Mouse (Mus musculus): ENCODE results near the gene Olfr661. TPM values are rescaled to one million over a fixed set of nuclear protein-coding genes. Genes with fewer than 3 reads are reported as not detected.

Gene Olfr661
- not detected in 2 replicates for polyA plus RNA-seq (2014; fragmentation: Nextera tagmentation; extraction: Ambion mirVana)

DNA sequence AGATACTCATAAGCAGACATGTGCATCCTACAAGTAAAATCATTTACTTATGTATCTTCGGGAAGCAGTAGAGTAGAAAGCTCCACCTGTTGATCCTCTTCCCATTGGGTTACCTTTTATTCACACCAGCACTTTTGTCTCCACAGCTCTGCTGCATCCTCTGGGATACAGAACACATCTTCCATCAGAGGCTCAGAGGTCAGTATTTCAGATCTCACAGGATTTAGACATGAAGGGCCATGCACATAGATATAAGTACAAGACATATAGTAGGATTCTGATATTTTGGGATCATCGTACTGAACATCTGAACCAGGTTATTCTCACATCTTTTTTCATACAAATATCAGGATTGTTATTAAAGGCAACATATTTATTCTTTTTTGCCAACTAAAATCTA lies at the start of gene Olfr661:
Olfr661 (plus strand) TSS at position 301 of the 400 bp plus-strand sequence.
- H3K27me3 ChIP-seq (replicated peaks; ENCODE audit: control insufficient read depth, insufficient read depth, low read length) = no peaks in the 10 kb centered on the region
- ATAC-seq (replicated peaks; ENCODE audit: low FRiP score, low TSS enrichment, low read depth) (no peak), DNase-seq (ENCODE audit: low spot score) (no peak)
- H3K4me1 ChIP-seq (replicated peaks; ENCODE audit: control insufficient read depth, insufficient read depth, low read length) = no peaks in the 10 kb centered on the region
- H3K9ac ChIP-seq (ENCODE audit: low read length) = no peak within 1 kb of the TSS
- H3K9me3 ChIP-seq (ENCODE audit: control insufficient read depth, low read length) = no peaks in the 10 kb centered on the region
- no peak within 1 kb of the TSS for H3K4me3 ChIP-seq (ENCODE audit: low read depth, low read length)
- no peak within 1 kb of the TSS for H3K4me2 ChIP-seq (ENCODE audit: low read length)
- H3K36me3 ChIP-seq (ENCODE audit: control insufficient read depth, insufficient read depth, low read length) = no peaks in the 10 kb centered on the region
- WGBS = 90% methylated on average over 2 of the region's 2 CpGs
- no peak within 1 kb of the TSS for H3K27ac ChIP-seq (ENCODE audit: low read depth)

DNA sequence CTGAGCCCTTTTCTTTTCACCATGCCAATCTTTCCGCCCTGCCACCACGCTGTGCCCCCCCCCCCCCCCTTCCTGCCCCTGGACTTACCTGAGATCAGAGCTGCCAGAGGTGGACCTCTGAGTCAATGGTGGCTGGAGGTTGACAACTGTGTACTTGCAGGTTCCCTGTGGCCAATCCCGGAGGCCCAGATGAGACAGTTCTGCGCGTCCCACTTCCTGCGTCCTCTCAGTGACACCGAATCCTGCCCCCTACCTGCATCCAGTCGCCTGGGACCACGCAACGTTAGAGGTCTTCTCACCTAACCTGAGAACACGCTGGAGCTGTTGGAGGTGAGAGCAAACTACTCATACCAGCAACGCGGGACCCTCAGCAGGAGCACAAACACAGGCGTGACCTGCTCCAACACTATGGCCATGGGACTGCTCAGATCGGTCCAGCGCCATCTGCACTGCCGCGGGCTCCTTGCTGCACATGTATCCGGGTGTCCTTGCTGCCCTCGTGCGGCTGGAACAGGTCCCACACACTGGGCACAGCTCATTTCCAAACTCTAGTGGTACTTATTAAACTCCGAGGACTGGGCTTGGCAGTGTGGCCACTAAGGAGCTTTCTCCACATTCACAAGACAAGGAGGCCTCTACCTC lies 39.3 kb upstream of the Olfr661 start, which contains the start of gene Olfr658:
Olfr658 (minus strand) TSS at position 465 of the 642 bp plus-strand sequence.
- peak within 1 kb of the TSS; percentile 18; the same call in 1 of the 2 replicates for H3K4me3 ChIP-seq (ENCODE audit: low read depth, low read length)

DNA sequence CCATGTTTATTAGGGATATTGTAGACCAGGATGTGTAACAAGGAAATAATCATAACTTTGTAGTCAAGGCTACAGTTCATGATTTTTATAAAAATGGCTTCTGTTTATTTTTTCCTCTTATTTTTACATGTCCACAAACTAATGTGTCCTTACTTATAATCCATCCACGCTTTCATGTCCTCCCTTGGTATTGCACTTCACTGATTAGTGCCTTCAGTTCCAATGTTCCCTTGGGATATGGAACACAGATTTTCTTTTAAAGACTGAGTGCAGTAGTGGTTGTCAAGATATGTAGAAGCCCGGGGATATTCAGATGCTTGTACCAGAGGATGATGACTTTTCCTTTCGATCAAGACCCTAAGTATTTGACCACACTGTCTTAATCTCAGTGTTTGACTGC lies 19.8 kb upstream of the Olfr661 start, which contains the start of gene Olfr659:
Olfr659 (plus strand) TSS at position 301 of the 400 bp plus-strand sequence.
- no peak within 1 kb of the TSS for H3K4me2 ChIP-seq (ENCODE audit: low read length)
- no peaks in the 10 kb centered on the region for H3K4me1 ChIP-seq (replicated peaks; ENCODE audit: control insufficient read depth, insufficient read depth, low read length)
- no peaks in the 10 kb centered on the region for H3K27me3 ChIP-seq (replicated peaks; ENCODE audit: control insufficient read depth, insufficient read depth, low read length)
- no peaks in the 10 kb centered on the region for H3K9me3 ChIP-seq (ENCODE audit: control insufficient read depth, low read length)
- no peak within 1 kb of the TSS for H3K4me3 ChIP-seq (ENCODE audit: low read depth, low read length)
- no peak for DNase-seq (ENCODE audit: low spot score)
- H3K27ac ChIP-seq (ENCODE audit: low read depth) = no peak within 1 kb of the TSS
- no peaks in the 10 kb centered on the region for H3K36me3 ChIP-seq (ENCODE audit: control insufficient read depth, insufficient read depth, low read length)
- no peak for ATAC-seq (replicated peaks; ENCODE audit: low FRiP score, low TSS enrichment, low read depth)
- WGBS = 85% methylated on average over 3 of the region's 3 CpGs
- no peak within 1 kb of the TSS for H3K9ac ChIP-seq (ENCODE audit: low read length)

More for the DNA sequence above, 39.3 kb upstream of the Olfr661 start, which contains the start of gene Olfr658:
- Histone ChIP-seq H3K27ac (ENCODE audit: low read depth) (no peak within 1 kb of the TSS), H3K27me3 (replicated peaks; ENCODE audit: control insufficient read depth, insufficient read depth, low read length) (no peaks in the 10 kb centered on the region), H3K9me3 (ENCODE audit: control insufficient read depth, low read length) (no peaks in the 10 kb centered on the region), H3K36me3 (ENCODE audit: control insufficient read depth, insufficient read depth, low read length) (no peaks in the 10 kb centered on the region), H3K4me2 (ENCODE audit: low read length) (peak within 1 kb of the TSS; percentile 47), H3K9ac (ENCODE audit: low read length) (no peak within 1 kb of the TSS), H3K4me1 (replicated peaks; ENCODE audit: control insufficient read depth, insufficient read depth, low read length) (no peaks in the 10 kb centered on the region)
- 20% methylated on average over 22 of the region's 22 CpGs for WGBS
- DNase-seq (ENCODE audit: low spot score) (peak; percentile 68), ATAC-seq (replicated peaks; ENCODE audit: low FRiP score, low TSS enrichment, low read depth) (peak; percentile 87)

Other genes starting within 250 kb of the Olfr661 start
- gene Trim30a, start 221.3 kb upstream of the Olfr661 start, polyA plus RNA-seq (2014; fragmentation: Nextera tagmentation; extraction: Ambion mirVana) = 1.5 TPM in 2 replicates
- gene Trim30d, start 178.7 kb upstream of the Olfr661 start, polyA plus RNA-seq (2014; fragmentation: Nextera tagmentation; extraction: Ambion mirVana) = 0.49 and 1.1 TPM in 2 replicates
- gene Olfr651, start 136.4 kb upstream of the Olfr661 start, polyA plus RNA-seq (2014; fragmentation: Nextera tagmentation; extraction: Ambion mirVana) = not detected in 2 replicates
- gene Olfr652, start 125.6 kb upstream of the Olfr661 start, polyA plus RNA-seq (2014; fragmentation: Nextera tagmentation; extraction: Ambion mirVana) = not detected in 2 replicates
- gene Olfr653, start 109.2 kb upstream of the Olfr661 start, polyA plus RNA-seq (2014; fragmentation: Nextera tagmentation; extraction: Ambion mirVana) = 0.05 TPM in 1 of 2 replicates, not detected in the other
- gene Olfr654, start 99.5 kb upstream of the Olfr661 start, polyA plus RNA-seq (2014; fragmentation: Nextera tagmentation; extraction: Ambion mirVana) = not detected in 2 replicates
- gene Olfr655, start 84.7 kb upstream of the Olfr661 start, polyA plus RNA-seq (2014; fragmentation: Nextera tagmentation; extraction: Ambion mirVana) = not detected in 2 replicates
- gene Olfr656, start 72.5 kb upstream of the Olfr661 start, polyA plus RNA-seq (2014; fragmentation: Nextera tagmentation; extraction: Ambion mirVana) = not detected in 2 replicates
- not detected in 2 replicates for gene Olfr657, start 61.7 kb upstream of the Olfr661 start, polyA plus RNA-seq (2014; fragmentation: Nextera tagmentation; extraction: Ambion mirVana)
- gene Olfr658, start 39.2 kb upstream of the Olfr661 start, polyA plus RNA-seq (2014; fragmentation: Nextera tagmentation; extraction: Ambion mirVana) = 0.05 TPM in 1 of 2 replicates, not detected in the other
- not detected in 2 replicates for gene Olfr659, start 19.7 kb upstream of the Olfr661 start, polyA plus RNA-seq (2014; fragmentation: Nextera tagmentation; extraction: Ambion mirVana)
- not detected in 2 replicates for gene Usp17le, start 91.0 kb downstream of the Olfr661 start, polyA plus RNA-seq (2014; fragmentation: Nextera tagmentation; extraction: Ambion mirVana)
- not detected in 2 replicates for gene Usp17lb, start 156.1 kb downstream of the Olfr661 start, polyA plus RNA-seq (2014; fragmentation: Nextera tagmentation; extraction: Ambion mirVana)
- gene Usp17la, start 170.5 kb downstream of the Olfr661 start, polyA plus RNA-seq (2014; fragmentation: Nextera tagmentation; extraction: Ambion mirVana) = not detected in 2 replicates
- not detected in 2 replicates for gene Olfr665, start 191.5 kb downstream of the Olfr661 start, polyA plus RNA-seq (2014; fragmentation: Nextera tagmentation; extraction: Ambion mirVana)
- gene Olfr666, start 209.5 kb downstream of the Olfr661 start, polyA plus RNA-seq (2014; fragmentation: Nextera tagmentation; extraction: Ambion mirVana) = not detected in 2 replicates
- not detected in 2 replicates for gene Olfr667, start 235.0 kb downstream of the Olfr661 start, polyA plus RNA-seq (2014; fragmentation: Nextera tagmentation; extraction: Ambion mirVana)
- not detected in 2 replicates for gene Olfr668, start 241.6 kb downstream of the Olfr661 start, polyA plus RNA-seq (2014; fragmentation: Nextera tagmentation; extraction: Ambion mirVana)
- not detected in 2 replicates for gene Olfr669, start 247.7 kb downstream of the Olfr661 start, polyA plus RNA-seq (2014; fragmentation: Nextera tagmentation; extraction: Ambion mirVana)

Measured in intestine, embryonic 14.5 days (tissue).